Mouse (Mus musculus): ENCODE measurements around the gene Armc9. TPM values are rescaled to one million over a fixed set of nuclear protein-coding genes. Genes with fewer than 3 reads are reported as not detected.

The Armc9 gene
- 18.9 and 30.5 TPM in 2 replicates for polyA plus RNA-seq (2014; fragmentation: Nextera tagmentation; extraction: Ambion mirVana)

GRCm38 (mm10) chr1:86154133-86154823 is at the start of gene Armc9:
Gene Armc9 (plus strand): TSS chr1:86154780.
- Histone ChIP-seq H3K9ac (ENCODE audit: low read depth, low read length) (peak within 1 kb of the TSS; percentile 71), H3K36me3 (ENCODE audit: control insufficient read depth, insufficient read depth, low read length) (peaks cover 7% of the 10 kb centered on the region; the same call in 1 of the 2 replicates), H3K4me3 (ENCODE audit: low read length) (peak within 1 kb of the TSS; percentile 73), H3K27ac (ENCODE audit: low read depth, low read length) (peak within 1 kb of the TSS; percentile 79), H3K4me2 (replicated peaks; ENCODE audit: low read depth, low read length) (peak within 1 kb of the TSS; percentile 67), H3K27me3 (ENCODE audit: control insufficient read depth, insufficient read depth, low read length) (no peaks in the 10 kb centered on the region), H3K9me3 (ENCODE audit: control insufficient read depth, low read length) (no peaks in the 10 kb centered on the region), H3K4me1 (ENCODE audit: control insufficient read depth, insufficient read depth, low read length) (peaks cover 5% of the 10 kb centered on the region; the same call in 1 of the 2 replicates)
- ATAC-seq (ENCODE audit: low FRiP score, low TSS enrichment), result peak; percentile 99
- 1% methylated on average over 39 of the region's 40 CpGs for WGBS

- Histone ChIP-seq H3K27me3 (ENCODE audit: control insufficient read depth, insufficient read depth, low read length) (no peaks in the 10 kb centered on the region), H3K4me1 (ENCODE audit: control insufficient read depth, insufficient read depth, low read length) (no peaks in the 10 kb centered on the region), H3K9me3 (ENCODE audit: control insufficient read depth, low read length) (no peaks in the 10 kb centered on the region), H3K36me3 (ENCODE audit: control insufficient read depth, insufficient read depth, low read length) (peaks cover 12% of the 10 kb centered on the region; the same call in 1 of the 2 replicates), H3K9ac (ENCODE audit: low read depth, low read length) (no peak overlapping the region), H3K4me2 (replicated peaks; ENCODE audit: low read depth, low read length) (no peak overlapping the region), H3K4me3 (ENCODE audit: low read length) (no peak overlapping the region), H3K27ac (ENCODE audit: low read depth, low read length) (no peak overlapping the region)
- 94% methylated on average over 1 of the region's 1 CpGs for WGBS
- ATAC-seq (ENCODE audit: low FRiP score, low TSS enrichment), result no peak
Measured at GRCm38 (mm10) chr1:86105054-86105453, 49.5 kb upstream of the Armc9 start.

GRCm38 (mm10) chr1:86111779-86112178 is 42.8 kb upstream of the Armc9 start, which contains the start of gene Htr2b:
Gene Htr2b (minus strand): TSS chr1:86111970.
- Histone ChIP-seq H3K4me1 (ENCODE audit: control insufficient read depth, insufficient read depth, low read length) (0 out of 2 replicates have a peak, but pooled peaks cover 5% of the 10 kb centered on the region), H3K36me3 (ENCODE audit: control insufficient read depth, insufficient read depth, low read length) (peaks cover 4% of the 10 kb centered on the region), H3K9me3 (ENCODE audit: control insufficient read depth, low read length) (no peaks in the 10 kb centered on the region), H3K4me3 (ENCODE audit: low read length) (no peak within 1 kb of the TSS), H3K4me2 (replicated peaks; ENCODE audit: low read depth, low read length) (no peak within 1 kb of the TSS), H3K27ac (ENCODE audit: low read depth, low read length) (no peak within 1 kb of the TSS), H3K9ac (ENCODE audit: low read depth, low read length) (no peak within 1 kb of the TSS), H3K27me3 (ENCODE audit: control insufficient read depth, insufficient read depth, low read length) (no peaks in the 10 kb centered on the region)
- 32% methylated on average over 6 of the region's 6 CpGs for WGBS
- 0 out of 2 replicates have a peak, but pooled peaks have one; percentile 80 for ATAC-seq (ENCODE audit: low FRiP score, low TSS enrichment)

- no peak overlapping the region for H3K4me2 ChIP-seq (replicated peaks; ENCODE audit: low read depth, low read length)
- no peaks in the 10 kb centered on the region for H3K27me3 ChIP-seq (ENCODE audit: control insufficient read depth, insufficient read depth, low read length)
- ATAC-seq (ENCODE audit: low FRiP score, low TSS enrichment), result no peak
- H3K4me3 ChIP-seq (ENCODE audit: low read length), result no peak overlapping the region
- H3K4me1 ChIP-seq (ENCODE audit: control insufficient read depth, insufficient read depth, low read length), result 0 out of 2 replicates have a peak, but pooled peaks cover 5% of the 10 kb centered on the region
- H3K9me3 ChIP-seq (ENCODE audit: control insufficient read depth, low read length), result no peaks in the 10 kb centered on the region
- 79% methylated on average over 3 of the region's 3 CpGs for WGBS
- no peak overlapping the region for H3K9ac ChIP-seq (ENCODE audit: low read depth, low read length)
- no peak overlapping the region for H3K27ac ChIP-seq (ENCODE audit: low read depth, low read length)
- H3K36me3 ChIP-seq (ENCODE audit: control insufficient read depth, insufficient read depth, low read length), result peaks cover 22% of the 10 kb centered on the region
Measured at GRCm38 (mm10) chr1:86114141-86114540, 40.4 kb upstream of the Armc9 start.

GRCm38 (mm10) chr1:86119549-86119948 is 35.0 kb upstream of the Armc9 start:
- Histone ChIP-seq H3K4me1 (ENCODE audit: control insufficient read depth, insufficient read depth, low read length) (no peaks in the 10 kb centered on the region), H3K4me2 (replicated peaks; ENCODE audit: low read depth, low read length) (no peak overlapping the region), H3K4me3 (ENCODE audit: low read length) (no peak overlapping the region), H3K36me3 (ENCODE audit: control insufficient read depth, insufficient read depth, low read length) (peaks cover 53% of the 10 kb centered on the region), H3K9ac (ENCODE audit: low read depth, low read length) (no peak overlapping the region), H3K9me3 (ENCODE audit: control insufficient read depth, low read length) (no peaks in the 10 kb centered on the region), H3K27ac (ENCODE audit: low read depth, low read length) (peak overlapping the region; percentile 63; the same call in 1 of the 2 replicates), H3K27me3 (ENCODE audit: control insufficient read depth, insufficient read depth, low read length) (no peaks in the 10 kb centered on the region)
- peak; percentile 92 for ATAC-seq (ENCODE audit: low FRiP score, low TSS enrichment)
- whole genome bisulfite sequencing, result 57% methylated on average over 4 of the region's 4 CpGs

GRCm38 (mm10) chr1:86126036-86126435 is 28.5 kb upstream of the Armc9 start:
- no peak for ATAC-seq (ENCODE audit: low FRiP score, low TSS enrichment)
- 94% methylated on average over 2 of the region's 2 CpGs for WGBS
- no peaks in the 10 kb centered on the region for H3K4me1 ChIP-seq (ENCODE audit: control insufficient read depth, insufficient read depth, low read length)
- H3K27ac ChIP-seq (ENCODE audit: low read depth, low read length), result no peak overlapping the region
- H3K9ac ChIP-seq (ENCODE audit: low read depth, low read length), result no peak overlapping the region
- no peaks in the 10 kb centered on the region for H3K9me3 ChIP-seq (ENCODE audit: control insufficient read depth, low read length)
- H3K27me3 ChIP-seq (ENCODE audit: control insufficient read depth, insufficient read depth, low read length), result no peaks in the 10 kb centered on the region
- H3K4me2 ChIP-seq (replicated peaks; ENCODE audit: low read depth, low read length), result no peak overlapping the region
- H3K4me3 ChIP-seq (ENCODE audit: low read length), result no peak overlapping the region
- peaks cover 70% of the 10 kb centered on the region for H3K36me3 ChIP-seq (ENCODE audit: control insufficient read depth, insufficient read depth, low read length)

GRCm38 (mm10) chr1:86133337-86133736 is 21.2 kb upstream of the Armc9 start, which contains the start of gene Gm21972:
Gene Gm21972 (plus strand): TSS chr1:86133637.
- WGBS, result 97% methylated on average over 4 of the region's 4 CpGs
- no peaks in the 10 kb centered on the region for H3K9me3 ChIP-seq (ENCODE audit: control insufficient read depth, low read length)

GRCm38 (mm10) chr1:86135315-86135714 is 19.3 kb upstream of the Armc9 start:
- WGBS, result 95% methylated on average over 6 of the region's 6 CpGs
- peaks cover 71% of the 10 kb centered on the region for H3K36me3 ChIP-seq (ENCODE audit: control insufficient read depth, insufficient read depth, low read length)
- H3K27me3 ChIP-seq (ENCODE audit: control insufficient read depth, insufficient read depth, low read length), result no peaks in the 10 kb centered on the region
- no peak overlapping the region for H3K4me2 ChIP-seq (replicated peaks; ENCODE audit: low read depth, low read length)
- H3K9ac ChIP-seq (ENCODE audit: low read depth, low read length), result no peak overlapping the region
- no peak overlapping the region for H3K27ac ChIP-seq (ENCODE audit: low read depth, low read length)
- no peak for ATAC-seq (ENCODE audit: low FRiP score, low TSS enrichment)
- H3K9me3 ChIP-seq (ENCODE audit: control insufficient read depth, low read length), result no peaks in the 10 kb centered on the region
- H3K4me3 ChIP-seq (ENCODE audit: low read length), result no peak overlapping the region
- no peaks in the 10 kb centered on the region for H3K4me1 ChIP-seq (ENCODE audit: control insufficient read depth, insufficient read depth, low read length)

More at GRCm38 (mm10) chr1:86133337-86133736, 21.2 kb upstream of the Armc9 start, which contains the start of gene Gm21972:
- Histone ChIP-seq H3K36me3 (ENCODE audit: control insufficient read depth, insufficient read depth, low read length) (peaks cover 71% of the 10 kb centered on the region), H3K27me3 (ENCODE audit: control insufficient read depth, insufficient read depth, low read length) (no peaks in the 10 kb centered on the region), H3K4me1 (ENCODE audit: control insufficient read depth, insufficient read depth, low read length) (no peaks in the 10 kb centered on the region), H3K9ac (ENCODE audit: low read depth, low read length) (no peak within 1 kb of the TSS), H3K27ac (ENCODE audit: low read depth, low read length) (no peak within 1 kb of the TSS), H3K4me3 (ENCODE audit: low read length) (no peak within 1 kb of the TSS), H3K4me2 (replicated peaks; ENCODE audit: low read depth, low read length) (no peak within 1 kb of the TSS)
- ATAC-seq (ENCODE audit: low FRiP score, low TSS enrichment), result no peak

GRCm38 (mm10) chr1:86141081-86141480 is 13.5 kb upstream of the Armc9 start:
- H3K4me2 ChIP-seq (replicated peaks; ENCODE audit: low read depth, low read length), result no peak overlapping the region
- no peaks in the 10 kb centered on the region for H3K9me3 ChIP-seq (ENCODE audit: control insufficient read depth, low read length)
- H3K27ac ChIP-seq (ENCODE audit: low read depth, low read length), result no peak overlapping the region
- H3K27me3 ChIP-seq (ENCODE audit: control insufficient read depth, insufficient read depth, low read length), result no peaks in the 10 kb centered on the region
- H3K36me3 ChIP-seq (ENCODE audit: control insufficient read depth, insufficient read depth, low read length), result peaks cover 41% of the 10 kb centered on the region
- 85% methylated on average over 3 of the region's 3 CpGs for WGBS
- no peaks in the 10 kb centered on the region for H3K4me1 ChIP-seq (ENCODE audit: control insufficient read depth, insufficient read depth, low read length)
- H3K9ac ChIP-seq (ENCODE audit: low read depth, low read length), result no peak overlapping the region
- ATAC-seq (ENCODE audit: low FRiP score, low TSS enrichment), result no peak
- no peak overlapping the region for H3K4me3 ChIP-seq (ENCODE audit: low read length)

Measured in kidney, embryonic 14.5 days (tissue).